Mouse (Mus musculus) bone marrow macrophage, adult 2 months (primary cell): ENCODE data around the gene Oser1.

Experiments
- CTCF ChIP-seq: IDR thresholded peaks from 2 replicates; pipeline ENCODE4 v1.5.1; 2012; ENCODE audit warnings: low read depth, mild to moderate bottlenecking, low read length, moderate library complexity
- POLR2A ChIP-seq: IDR thresholded peaks from 2 replicates; pipeline ENCODE4 v1.6.1; 2012; ENCODE audit warnings: mild to moderate bottlenecking, low read depth, low read length, borderline replicate concordance

GRCm38 (mm10) chr2:163364785-163365541 is 59.5 kb downstream of the Oser1 start:
- TF ChIP-seq CTCF (no peak), POLR2A (no peak)
